Comparison of ENCODE assay signal across 8 mouse cellular contexts in genomic region chr6:91750976-91751375, GRCm38 (mm10).
DNase-seq lines count a peak whose midpoint lies in the region; ATAC-seq and TF ChIP-seq lines count a peak whose summit lies in the region.
"Had no signal": no experiment of that assay in that cellular context is flagged by ENCODE, and none has a peak within 500 bp of the region (broad histone marks: within the 10 kb centered on the region; RNA-seq: fewer than 3 reads in every experiment).

No protein-coding gene starts in this region.

- H3K27ac ChIP-seq in hindbrain, embryonic 11.5 days (ENCODE audit: low read depth, low read length): no peak overlapping the region
- H3K27ac ChIP-seq in hindbrain, embryonic 13.5 days: no peak overlapping the region
- H3K27ac ChIP-seq in kidney, postnatal 0 days: no peak overlapping the region
- H3K27ac ChIP-seq: midbrain, embryonic 15.5 days had no signal

- no peak overlapping the region for H3K4me3 ChIP-seq in hindbrain, embryonic 11.5 days (ENCODE audit: low read depth, low read length)
- H3K4me3 ChIP-seq in hindbrain, embryonic 13.5 days: no peak overlapping the region
- H3K4me3 ChIP-seq in kidney, postnatal 0 days (replicated peaks; ENCODE audit: low read depth, low read length): no peak overlapping the region
- H3K4me3 ChIP-seq: midbrain, embryonic 15.5 days had no signal

- no peak overlapping the region for H3K9ac ChIP-seq in hindbrain, embryonic 11.5 days (ENCODE audit: low read depth, low read length)
- H3K9ac ChIP-seq in hindbrain, embryonic 13.5 days: no peak overlapping the region
- no peak overlapping the region for H3K9ac ChIP-seq in kidney, postnatal 0 days (ENCODE audit: low read depth, low read length)
- H3K9ac ChIP-seq: midbrain, embryonic 15.5 days had no signal

- no peaks in the 10 kb centered on the region for H3K27me3 ChIP-seq in hindbrain, embryonic 11.5 days (ENCODE audit: control insufficient read depth, insufficient read depth, low read length)
- no peaks in the 10 kb centered on the region for H3K27me3 ChIP-seq in hindbrain, embryonic 13.5 days
- H3K27me3 ChIP-seq in kidney, postnatal 0 days (ENCODE audit: insufficient read depth, low read length): no peaks in the 10 kb centered on the region
- H3K27me3 ChIP-seq: midbrain, embryonic 15.5 days had no signal

- TF ChIP-seq CTCF in kidney, postnatal 0 days (IDR thresholded peaks at IDR 0.05; ENCODE audit: low read depth): peak; percentile 62

- H3K4me2 ChIP-seq in hindbrain, embryonic 11.5 days (replicated peaks; ENCODE audit: low read depth, low read length): no peak overlapping the region
- H3K4me2 ChIP-seq in hindbrain, embryonic 13.5 days: no peak overlapping the region
- H3K4me2 ChIP-seq in kidney, postnatal 0 days (ENCODE audit: low read length): no peak overlapping the region
- H3K4me2 ChIP-seq: midbrain, embryonic 15.5 days had no signal

- 65% methylated on average over 3 of the region's 3 CpGs for WGBS in hindbrain, embryonic 11.5 days
- WGBS in hindbrain, embryonic 13.5 days: 66% methylated on average over 3 of the region's 3 CpGs
- WGBS in kidney, postnatal 0 days: 71% methylated on average over 3 of the region's 3 CpGs

- peak; percentile 33 for DNase-seq in hindbrain, embryonic 11.5 days (ENCODE audit: low spot score)
- peak; percentile 49 for DNase-seq in 3T3-L1 (ENCODE audit: low read depth, low spot score)
- peak; percentile 25 for DNase-seq in A20 (ENCODE audit: low read depth, low spot score)
- DNase-seq in kidney, postnatal 0 days (ENCODE audit: low spot score): peak; percentile 50
- DNase-seq in T-cell, adult 2 months (ENCODE audit: low spot score): no peak
- no peak for DNase-seq in neural tube, embryonic 10.5 days (ENCODE audit: extremely low spot score, low spot score)

- no peak for ATAC-seq in hindbrain, embryonic 11.5 days (ENCODE audit: low FRiP score)
- ATAC-seq in hindbrain, embryonic 13.5 days (ENCODE audit: low FRiP score): no peak
- no peak for ATAC-seq in kidney, postnatal 0 days (replicated peaks; ENCODE audit: low FRiP score, low read depth)
- ATAC-seq: midbrain, embryonic 15.5 days had no signal

- no peaks in the 10 kb centered on the region for H3K9me3 ChIP-seq in hindbrain, embryonic 11.5 days (ENCODE audit: control insufficient read depth, low read length)
- no peaks in the 10 kb centered on the region for H3K9me3 ChIP-seq in hindbrain, embryonic 13.5 days
- H3K9me3 ChIP-seq in kidney, postnatal 0 days (replicated peaks; ENCODE audit: low read length): no peaks in the 10 kb centered on the region
- H3K9me3 ChIP-seq: midbrain, embryonic 15.5 days had no signal

- H3K4me1 ChIP-seq in hindbrain, embryonic 11.5 days (replicated peaks; ENCODE audit: control insufficient read depth, insufficient read depth, low read length): no peaks in the 10 kb centered on the region
- peaks cover 10% of the 10 kb centered on the region for H3K4me1 ChIP-seq in hindbrain, embryonic 13.5 days (replicated peaks)
- H3K4me1 ChIP-seq in kidney, postnatal 0 days (replicated peaks; ENCODE audit: insufficient read depth, low read length): peaks cover 12% of the 10 kb centered on the region
- H3K4me1 ChIP-seq: midbrain, embryonic 15.5 days had no signal

- peaks cover 11% of the 10 kb centered on the region for H3K36me3 ChIP-seq in hindbrain, embryonic 11.5 days (ENCODE audit: control insufficient read depth, insufficient read depth, low read length)
- peaks cover 89% of the 10 kb centered on the region for H3K36me3 ChIP-seq in hindbrain, embryonic 13.5 days
- peaks cover 58% of the 10 kb centered on the region for H3K36me3 ChIP-seq in kidney, postnatal 0 days (ENCODE audit: insufficient read depth, low read length)

Comparison
In these comparisons a context has a peak if more than half of its experiments do, and no peak if none do; other contexts are left out.
1. DNase-seq: peak in hindbrain, embryonic 11.5 days (single experiment), 3T3-L1 (single experiment), A20 (single experiment) and kidney, postnatal 0 days (single experiment); none in T-cell, adult 2 months (single experiment) and neural tube, embryonic 10.5 days (single experiment).